Mouse (Mus musculus) thymus, adult 2 months (tissue): ENCODE results near the gene Paqr3.

Experiments used
- CTCF ChIP-seq: fragments of 200-500 bp; IDR thresholded peaks from 2 replicates; pipeline ENCODE4 v1.5.1; 2012; ENCODE audit warnings: mild to moderate bottlenecking, control low read depth, low read length, moderate library complexity, borderline replicate concordance; ENCODE audit not compliant: control insufficient read depth, poor library complexity, insufficient read depth; ENCODE audit errors: extremely low read depth
- POLR2A ChIP-seq: fragments of 200-500 bp; IDR thresholded peaks from 2 replicates; pipeline ENCODE4 v1.6.1; 2012; ENCODE audit warnings: mild to moderate bottlenecking, low read length, control low read depth, moderate library complexity; ENCODE audit not compliant: control insufficient read depth, poor library complexity, insufficient read depth; ENCODE audit errors: extremely low read depth

GRCm38 (mm10) chr5:97065746-97066145, 45.6 kb downstream of the Paqr3 start:
- TF ChIP-seq POLR2A (no peak), CTCF (no peak)
